8 mouse cellular contexts compared by ENCODE assay signal in genomic region chr9:56042181-56042621, GRCm38 (mm10). TPM values are rescaled to one million over a fixed set of nuclear protein-coding genes. Genes with fewer than 3 reads are reported as not detected.
DNase-seq lines count a peak whose midpoint lies in the region; ATAC-seq and TF ChIP-seq lines count a peak whose summit lies in the region.

No protein-coding gene starts in this region.

- H3K9ac ChIP-seq in forebrain, embryonic 13.5 days = peak overlapping the region; percentile 98
- H3K9ac ChIP-seq in liver, embryonic 13.5 days = peak overlapping the region; percentile 84

- WGBS in heart, embryonic 10.5 days = 1% methylated on average over 16 of the region's 16 CpGs
- WGBS in forebrain, embryonic 13.5 days = under 1% methylated on average over 16 of the region's 16 CpGs
- WGBS in liver, embryonic 13.5 days (ENCODE audit: insufficient replicate concordance) = 0% methylated on average over 16 of the region's 16 CpGs

- no peaks in the 10 kb centered on the region for H3K9me3 ChIP-seq in heart, embryonic 10.5 days
- no peaks in the 10 kb centered on the region for H3K9me3 ChIP-seq in E14TG2a.4 (ENCODE audit: low read length)
- H3K9me3 ChIP-seq in forebrain, embryonic 13.5 days (replicated peaks) = no peaks in the 10 kb centered on the region
- H3K9me3 ChIP-seq in liver, embryonic 13.5 days (replicated peaks) = no peaks in the 10 kb centered on the region

- peak; percentile 82 for ATAC-seq in forebrain, embryonic 13.5 days
- no peak for ATAC-seq in liver, embryonic 13.5 days (ENCODE audit: low read depth)

- H3K4me1 ChIP-seq in heart, embryonic 10.5 days = peaks cover 13% of the 10 kb centered on the region
- H3K4me1 ChIP-seq in E14TG2a.4 (replicated peaks; ENCODE audit: low read depth, low read length) = peaks cover 10% of the 10 kb centered on the region
- peaks cover 18% of the 10 kb centered on the region for H3K4me1 ChIP-seq in forebrain, embryonic 13.5 days
- peaks cover 19% of the 10 kb centered on the region for H3K4me1 ChIP-seq in liver, embryonic 13.5 days (replicated peaks)

- no peaks in the 10 kb centered on the region for H3K27me3 ChIP-seq in heart, embryonic 10.5 days (ENCODE audit: insufficient read depth, poor library complexity, severe bottlenecking)
- peaks cover 5% of the 10 kb centered on the region for H3K27me3 ChIP-seq in E14TG2a.4 (ENCODE audit: insufficient read depth, low read length)
- no peaks in the 10 kb centered on the region for H3K27me3 ChIP-seq in forebrain, embryonic 13.5 days
- no peaks in the 10 kb centered on the region for H3K27me3 ChIP-seq in liver, embryonic 13.5 days

- peaks cover 31% of the 10 kb centered on the region for H3K36me3 ChIP-seq in heart, embryonic 10.5 days
- 0 out of 2 replicates have a peak, but pooled peaks cover 4% of the 10 kb centered on the region for H3K36me3 ChIP-seq in E14TG2a.4 (ENCODE audit: insufficient read depth, low read length)
- peaks cover 19% of the 10 kb centered on the region for H3K36me3 ChIP-seq in forebrain, embryonic 13.5 days (ENCODE audit: poor library complexity, severe bottlenecking)
- peaks cover 3% of the 10 kb centered on the region; the same call in 1 of the 2 replicates for H3K36me3 ChIP-seq in liver, embryonic 13.5 days

- no peak for DNase-seq in heart, embryonic 10.5 days (ENCODE audit: low spot score)
- DNase-seq in heart, postnatal 4 days = no peak
- no peak for DNase-seq in liver, embryonic 13.5 days
- no peak for DNase-seq in urinary bladder, postnatal 14 days (ENCODE audit: low spot score)
- no peak for DNase-seq in adrenal gland, postnatal 36 days
- no peak for DNase-seq in cerebellum, postnatal 14 days

- no peak for TF ChIP-seq CTCF in E14TG2a.4 (conservative IDR thresholded peaks at IDR 0.05; ENCODE audit: low read length)

- H3K27ac ChIP-seq in heart, embryonic 10.5 days = peak overlapping the region; percentile 97
- peak overlapping the region; percentile 97 for H3K27ac ChIP-seq in forebrain, embryonic 13.5 days
- peak overlapping the region; percentile 70 for H3K27ac ChIP-seq in liver, embryonic 13.5 days

- H3K4me3 ChIP-seq in heart, embryonic 10.5 days = peak overlapping the region; percentile 83
- H3K4me3 ChIP-seq in E14TG2a.4 (replicated peaks; ENCODE audit: low read length) = peak overlapping the region; percentile 88
- peak overlapping the region; percentile 66 for H3K4me3 ChIP-seq in forebrain, embryonic 13.5 days
- peak overlapping the region; percentile 76 for H3K4me3 ChIP-seq in liver, embryonic 13.5 days (replicated peaks)

- peak overlapping the region; percentile 73 for H3K4me2 ChIP-seq in forebrain, embryonic 13.5 days
- peak overlapping the region; percentile 95 for H3K4me2 ChIP-seq in liver, embryonic 13.5 days

RNA-seq across cellular contexts. Expression of gene Rcn2, which starts 0.6 kb away (rescaled TPM):
- 182 and 205 TPM in 2 replicates for polyA plus RNA-seq in heart, embryonic 10.5 days (2016; fragmentation: Nextera tagmentation; extraction: Ambion mirVana)
- total RNA-seq in heart, postnatal 4 days (2021) = 10 to 100 TPM; 43.6 to 44.8 TPM
- polyA plus RNA-seq in forebrain, embryonic 13.5 days (2015; fragmentation: Nextera tagmentation; extraction: Ambion mirVana) = 328 and 339 TPM in 2 replicates
- 36.7 and 39.9 TPM in 2 replicates for polyA plus RNA-seq in liver, embryonic 13.5 days (2015; fragmentation: Nextera tagmentation; extraction: Ambion mirVana)
- 10 to 100 TPM; 38.9 to 39.8 TPM for total RNA-seq in adrenal gland, postnatal 36 days (2021)

RNA-seq across cellular contexts. Expression of gene 4930563M21Rik, which starts 31.9 kb away (rescaled TPM):
- not detected in 2 replicates for polyA plus RNA-seq in heart, embryonic 10.5 days (2016; fragmentation: Nextera tagmentation; extraction: Ambion mirVana)
- not detected for total RNA-seq in heart, postnatal 4 days (2021)
- polyA plus RNA-seq in forebrain, embryonic 13.5 days (2015; fragmentation: Nextera tagmentation; extraction: Ambion mirVana) = not detected in 2 replicates
- polyA plus RNA-seq in liver, embryonic 13.5 days (2015; fragmentation: Nextera tagmentation; extraction: Ambion mirVana) = not detected in 2 replicates
- not detected for total RNA-seq in adrenal gland, postnatal 36 days (2021)

RNA-seq across cellular contexts. Expression of gene Pstpip1, which starts 47.6 kb away (rescaled TPM):
- 0.58 and 1.2 TPM in 2 replicates for polyA plus RNA-seq in heart, embryonic 10.5 days (2016; fragmentation: Nextera tagmentation; extraction: Ambion mirVana)
- 1 to 10 TPM; 1.4 to 1.5 TPM for total RNA-seq in heart, postnatal 4 days (2021)
- 0.40 and 0.41 TPM in 2 replicates for polyA plus RNA-seq in forebrain, embryonic 13.5 days (2015; fragmentation: Nextera tagmentation; extraction: Ambion mirVana)
- 2.8 TPM in 2 replicates for polyA plus RNA-seq in liver, embryonic 13.5 days (2015; fragmentation: Nextera tagmentation; extraction: Ambion mirVana)
- total RNA-seq in adrenal gland, postnatal 36 days (2021) = 1 to 10 TPM in 1 of 2 experiments, under 1 TPM in 1; 0.89 to 1.0 TPM
